11 mouse cellular contexts compared by ENCODE assay signal in genomic region chr15:101980849-101981248, GRCm38 (mm10). TPM values are rescaled to one million over a fixed set of nuclear protein-coding genes. Genes with fewer than 3 reads are reported as not detected.
DNase-seq lines count a peak whose midpoint lies in the region; ATAC-seq and TF ChIP-seq lines count a peak whose summit lies in the region.
"Had no signal": no experiment of that assay in that cellular context is flagged by ENCODE, and none has a peak within 500 bp of the region (broad histone marks: within the 10 kb centered on the region; RNA-seq: fewer than 3 reads in every experiment).

No protein-coding gene starts in this region.

- TF ChIP-seq CTCF in lung, embryonic 14.5 days (IDR thresholded peaks at IDR 0.05; ENCODE audit: low read depth) = no peak
- TF ChIP-seq CTCF in thymus, adult 2 months (IDR thresholded peaks at IDR 0.05; ENCODE audit: borderline replicate concordance, control insufficient read depth, extremely low read depth, insufficient read depth, low read length, poor library complexity) = no peak

- peak overlapping the region; percentile 51 for H3K27ac ChIP-seq in lung, embryonic 14.5 days (ENCODE audit: low read depth)
- H3K27ac ChIP-seq in thymus, adult 2 months (ENCODE audit: control insufficient read depth, insufficient read depth, low read length) = no peak overlapping the region
- H3K27ac ChIP-seq: midbrain, embryonic 10.5 days had no signal

- H3K4me1 ChIP-seq in lung, embryonic 14.5 days (ENCODE audit: insufficient read depth) = peaks cover 22% of the 10 kb centered on the region
- H3K4me1 ChIP-seq in thymus, adult 2 months (replicated peaks; ENCODE audit: control insufficient read depth, insufficient read depth, low read length) = peaks cover 12% of the 10 kb centered on the region

- H3K9me3 ChIP-seq in lung, embryonic 14.5 days (ENCODE audit: low read depth, low read length) = no peaks in the 10 kb centered on the region
- H3K9me3 ChIP-seq: midbrain, embryonic 10.5 days had no signal

- no peaks in the 10 kb centered on the region for H3K27me3 ChIP-seq in lung, embryonic 14.5 days (ENCODE audit: insufficient read depth, low read length)
- no peaks in the 10 kb centered on the region; the same call in 1 of the 2 replicates for H3K27me3 ChIP-seq in thymus, adult 2 months (ENCODE audit: control insufficient read depth, insufficient read depth, low read length)

- H3K9ac ChIP-seq in lung, embryonic 14.5 days = no peak overlapping the region
- H3K9ac ChIP-seq: forebrain, postnatal 0 days had no signal

- no peak for ATAC-seq in lung, embryonic 14.5 days (ENCODE audit: insufficient read depth)
- ATAC-seq: forebrain, postnatal 0 days had no signal

- no peak overlapping the region for H3K4me2 ChIP-seq in lung, embryonic 14.5 days

- WGBS in lung, embryonic 14.5 days = 38% methylated on average over 6 of the region's 6 CpGs
- WGBS in thymus, adult 2 months = 77% methylated on average over 6 of the region's 6 CpGs

- TF ChIP-seq POLR2A in thymus, adult 2 months (IDR thresholded peaks at IDR 0.05; ENCODE audit: control insufficient read depth, extremely low read depth, insufficient read depth, low read length, poor library complexity) = no peak

- no peaks in the 10 kb centered on the region for H3K36me3 ChIP-seq in lung, embryonic 14.5 days (ENCODE audit: insufficient read depth)
- no peaks in the 10 kb centered on the region for H3K36me3 ChIP-seq in thymus, adult 2 months (ENCODE audit: control insufficient read depth, insufficient read depth, low read length)
- H3K36me3 ChIP-seq: midbrain, embryonic 10.5 days had no signal

- peak; percentile 19 for DNase-seq in adrenal gland, postnatal 10 days
- no peak for DNase-seq in adrenal gland, postnatal 4 days (ENCODE audit: low spot score in 2 of 2)
- DNase-seq in urinary bladder, adult 18-20 months (ENCODE audit: low spot score in 2 of 2) = peak; percentile 77 to 90
- no peak for DNase-seq in urinary bladder, postnatal 10 days (ENCODE audit: low spot score)
- no peak for DNase-seq in lung, embryonic 14.5 days
- DNase-seq in urinary bladder, postnatal 4 days (ENCODE audit: low spot score in 2 of 2) = peak; percentile 74 to 77
- no peak for DNase-seq in frontal cortex, postnatal 14 days (ENCODE audit: low spot score in 2 of 2)
- DNase-seq in thymus, adult 2 months = no peak
- DNase-seq: cerebellum, adult 18-20 months; forebrain, postnatal 0 days had no signal

- no peak overlapping the region for H3K4me3 ChIP-seq in lung, embryonic 14.5 days (ENCODE audit: low read depth, low read length)
- no peak overlapping the region for H3K4me3 ChIP-seq in thymus, adult 2 months (ENCODE audit: control insufficient read depth, insufficient read depth, low read length)
- H3K4me3 ChIP-seq: midbrain, embryonic 10.5 days had no signal

RNA-seq across cellular contexts. Expression of gene Krt8, which starts 23.4 kb away (rescaled TPM):
- 10 to 100 TPM; 12.1 to 24.2 TPM for total RNA-seq in adrenal gland, postnatal 10 days (2021)
- 10 to 100 TPM; 18.8 TPM for total RNA-seq in adrenal gland, postnatal 4 days (2021)
- polyA plus RNA-seq in lung, embryonic 14.5 days (2014; fragmentation: Nextera tagmentation; extraction: Ambion mirVana) = 183 and 192 TPM in 2 replicates
- polyA plus RNA-seq in thymus, adult 2 months (2012; rRNA removed) = 220 and 270 TPM in 2 replicates

RNA-seq across cellular contexts. Expression of gene Krt78, which starts 26.8 kb away (rescaled TPM):
- total RNA-seq in adrenal gland, postnatal 10 days (2021) = under 1 TPM in 1 of 2 experiments, not detected in 1; 0.09 TPM
- not detected for total RNA-seq in adrenal gland, postnatal 4 days (2021)
- 0.05 TPM in 2 replicates for polyA plus RNA-seq in lung, embryonic 14.5 days (2014; fragmentation: Nextera tagmentation; extraction: Ambion mirVana)
- 0.82 and 0.94 TPM in 2 replicates for polyA plus RNA-seq in thymus, adult 2 months (2012; rRNA removed)
- total RNA-seq: forebrain, postnatal 0 days had no signal
- polyA plus RNA-seq: forebrain, postnatal 0 days; midbrain, embryonic 10.5 days had no signal

RNA-seq across cellular contexts. Expression of gene Krt79, which starts 40.7 kb away (rescaled TPM):
- 1 to 10 TPM; 3.8 to 5.3 TPM for total RNA-seq in adrenal gland, postnatal 10 days (2021)
- 1 to 10 TPM; 1.2 to 1.4 TPM for total RNA-seq in adrenal gland, postnatal 4 days (2021)
- 0.20 and 0.22 TPM in 2 replicates for polyA plus RNA-seq in lung, embryonic 14.5 days (2014; fragmentation: Nextera tagmentation; extraction: Ambion mirVana)
- polyA plus RNA-seq in thymus, adult 2 months (2012; rRNA removed) = 1.7 and 1.8 TPM in 2 replicates

RNA-seq across cellular contexts. Expression of gene Krt18, which starts 47.1 kb away (rescaled TPM):
- total RNA-seq in adrenal gland, postnatal 10 days (2021) = 10 to 100 TPM; 15.9 to 28.3 TPM
- total RNA-seq in adrenal gland, postnatal 4 days (2021) = 10 to 100 TPM; 17.3 to 22.9 TPM
- polyA plus RNA-seq in lung, embryonic 14.5 days (2014; fragmentation: Nextera tagmentation; extraction: Ambion mirVana) = 148 TPM in 2 replicates
- polyA plus RNA-seq in thymus, adult 2 months (2012; rRNA removed) = 197 and 219 TPM in 2 replicates

RNA-seq across cellular contexts. Expression of gene Krt4, which starts 56.3 kb away (rescaled TPM):
- under 1 TPM in 1 of 2 experiments, not detected in 1; 0.18 TPM for total RNA-seq in adrenal gland, postnatal 10 days (2021)
- total RNA-seq in adrenal gland, postnatal 4 days (2021) = not detected
- 0.97 and 1.3 TPM in 2 replicates for polyA plus RNA-seq in lung, embryonic 14.5 days (2014; fragmentation: Nextera tagmentation; extraction: Ambion mirVana)
- 1.1 TPM in 2 replicates for polyA plus RNA-seq in thymus, adult 2 months (2012; rRNA removed)
- total RNA-seq: forebrain, postnatal 0 days had no signal
- polyA plus RNA-seq: forebrain, postnatal 0 days; midbrain, embryonic 10.5 days had no signal

Comparison
In these comparisons a context has a peak if more than half of its experiments do, and no peak if none do; other contexts are left out.
1. DNase-seq: peak in adrenal gland, postnatal 10 days (single experiment), urinary bladder, adult 18-20 months (2 of 2) and urinary bladder, postnatal 4 days (2 of 2); none in adrenal gland, postnatal 4 days (0 of 2), urinary bladder, postnatal 10 days (single experiment), lung, embryonic 14.5 days (single experiment), frontal cortex, postnatal 14 days (0 of 2) and thymus, adult 2 months (single experiment).